In genomic region chr7:6146982-6147325, GRCm38 (mm10) we compare ENCODE assay signal across 14 mouse cellular contexts. TPM values are rescaled to one million over a fixed set of nuclear protein-coding genes. Genes with fewer than 3 reads are reported as not detected.
A peak's percentile ranks its signal among the peaks of the same experiment; 100 is the strongest.
DNase-seq lines count a peak whose midpoint lies in the region; ATAC-seq and TF ChIP-seq lines count a peak whose summit lies in the region.
"Had no signal": no experiment of that assay in that cellular context is flagged by ENCODE, and none has a peak within 500 bp of the region (broad histone marks: within the 10 kb centered on the region; RNA-seq: fewer than 3 reads in every experiment).

No protein-coding gene starts in this region.

- DNase-seq in heart, adult 8-10 months (ENCODE audit: low spot score), result no peak
- DNase-seq in lung, postnatal 0 days (ENCODE audit: low spot score), result no peak
- DNase-seq in lung, postnatal 14 days, result no peak
- no peak for DNase-seq in cerebellum, adult 9-11 months
- no peak for DNase-seq in midbrain, embryonic 14.5 days
- DNase-seq: thymus, adult 18-20 months had no signal

- H3K9ac ChIP-seq in heart, embryonic 11.5 days (ENCODE audit: low read depth, low read length), result no peak overlapping the region
- H3K9ac ChIP-seq in lung, postnatal 0 days (replicated peaks; ENCODE audit: low read depth), result no peak overlapping the region
- no peak overlapping the region for H3K9ac ChIP-seq in stomach, embryonic 15.5 days
- no peak overlapping the region for H3K9ac ChIP-seq in midbrain, embryonic 14.5 days (replicated peaks; ENCODE audit: low read length)

- ATAC-seq in heart, embryonic 11.5 days (replicated peaks; ENCODE audit: insufficient number of reproducible peaks, low FRiP score, low TSS enrichment), result 0 out of 2 replicates have a peak, but pooled peaks have one; percentile 43
- ATAC-seq in lung, postnatal 0 days, result no peak
- 0 out of 2 replicates have a peak, but pooled peaks have one; percentile 16 for ATAC-seq in erythroid progenitor cell, adult 5-6 weeks (replicated peaks; ENCODE audit: low FRiP score, poor library complexity, severe bottlenecking)
- peak; percentile 32; the same call in 1 of the 2 replicates for ATAC-seq in stomach, embryonic 15.5 days (ENCODE audit: insufficient read depth, low FRiP score, low read depth)
- ATAC-seq in midbrain, embryonic 14.5 days (ENCODE audit: low FRiP score, low TSS enrichment), result no peak
- ATAC-seq: activated CD4-positive, CD25-positive, alpha-beta regulatory T cell, adult 4 months; CD4-positive, CD25-positive, alpha-beta regulatory T cell, adult 4 months; forebrain, embryonic 16.5 days had no signal

- no peaks in the 10 kb centered on the region for H3K27me3 ChIP-seq in heart, embryonic 11.5 days (ENCODE audit: control insufficient read depth, insufficient read depth, low read length)
- H3K27me3 ChIP-seq in lung, postnatal 0 days (replicated peaks; ENCODE audit: insufficient read depth, low read length), result no peaks in the 10 kb centered on the region
- H3K27me3 ChIP-seq in stomach, embryonic 15.5 days (replicated peaks), result no peaks in the 10 kb centered on the region
- H3K27me3 ChIP-seq in midbrain, embryonic 14.5 days (ENCODE audit: control insufficient read depth, insufficient read depth, low read length), result no peaks in the 10 kb centered on the region

- no peak for TF ChIP-seq CTCF in lung, postnatal 0 days (IDR thresholded peaks at IDR 0.05)

- no peaks in the 10 kb centered on the region for H3K36me3 ChIP-seq in heart, embryonic 11.5 days (ENCODE audit: control insufficient read depth, insufficient read depth, low read length)
- H3K36me3 ChIP-seq in lung, postnatal 0 days (ENCODE audit: insufficient read depth, low read length), result no peaks in the 10 kb centered on the region
- H3K36me3 ChIP-seq in stomach, embryonic 15.5 days, result 0 out of 2 replicates have a peak, but pooled peaks cover under 1% of the 10 kb centered on the region
- H3K36me3 ChIP-seq in midbrain, embryonic 14.5 days (ENCODE audit: control insufficient read depth, insufficient read depth, low read length), result peaks cover 2% of the 10 kb centered on the region; the same call in 1 of the 2 replicates

- H3K4me2 ChIP-seq in heart, embryonic 11.5 days, result no peak overlapping the region
- no peak overlapping the region for H3K4me2 ChIP-seq in lung, postnatal 0 days (replicated peaks; ENCODE audit: low read depth, low read length)
- no peak overlapping the region for H3K4me2 ChIP-seq in stomach, embryonic 15.5 days
- H3K4me2 ChIP-seq in midbrain, embryonic 14.5 days (ENCODE audit: low read length), result no peak overlapping the region

- no peak overlapping the region; the same call in 1 of the 2 replicates for H3K27ac ChIP-seq in heart, embryonic 11.5 days (ENCODE audit: low read depth, low read length)
- peak overlapping the region; percentile 71 for H3K27ac ChIP-seq in lung, postnatal 0 days (ENCODE audit: low read length)
- peak overlapping the region; percentile 73 for H3K27ac ChIP-seq in stomach, embryonic 15.5 days
- H3K27ac ChIP-seq in midbrain, embryonic 14.5 days (replicated peaks; ENCODE audit: low read depth, low read length), result no peak overlapping the region

- no peak overlapping the region for H3K4me3 ChIP-seq in heart, embryonic 11.5 days (ENCODE audit: low read depth, low read length)
- H3K4me3 ChIP-seq in lung, postnatal 0 days (ENCODE audit: low read depth, low read length), result no peak overlapping the region
- H3K4me3 ChIP-seq in stomach, embryonic 15.5 days (replicated peaks), result no peak overlapping the region
- H3K4me3 ChIP-seq in midbrain, embryonic 14.5 days (replicated peaks; ENCODE audit: low read depth, low read length), result no peak overlapping the region

- no peak for TF ChIP-seq EP300 in lung, postnatal 0 days (IDR thresholded peaks at IDR 0.05)

- H3K4me1 ChIP-seq in heart, embryonic 11.5 days (ENCODE audit: control insufficient read depth, insufficient read depth, low read length), result peaks cover 56% of the 10 kb centered on the region
- H3K4me1 ChIP-seq in lung, postnatal 0 days (ENCODE audit: insufficient read depth, low read depth, low read length), result peaks cover 42% of the 10 kb centered on the region; the same call in 1 of the 2 replicates
- peaks cover 53% of the 10 kb centered on the region for H3K4me1 ChIP-seq in stomach, embryonic 15.5 days
- no peaks in the 10 kb centered on the region for H3K4me1 ChIP-seq in midbrain, embryonic 14.5 days (ENCODE audit: control insufficient read depth, insufficient read depth, low read length)

- no peaks in the 10 kb centered on the region for H3K9me3 ChIP-seq in heart, embryonic 11.5 days (replicated peaks; ENCODE audit: control insufficient read depth, low read length)
- no peaks in the 10 kb centered on the region for H3K9me3 ChIP-seq in lung, postnatal 0 days (ENCODE audit: low read length)
- H3K9me3 ChIP-seq in stomach, embryonic 15.5 days, result no peaks in the 10 kb centered on the region
- H3K9me3 ChIP-seq in midbrain, embryonic 14.5 days (ENCODE audit: control insufficient read depth, low read length), result no peaks in the 10 kb centered on the region

- WGBS in heart, embryonic 11.5 days (ENCODE audit: insufficient replicate concordance), result 55% methylated on average over 2 of the region's 2 CpGs
- WGBS in lung, postnatal 0 days, result 3% methylated on average over 2 of the region's 2 CpGs
- WGBS in stomach, embryonic 15.5 days, result 43% methylated on average over 2 of the region's 2 CpGs
- WGBS in midbrain, embryonic 14.5 days, result 79% methylated on average over 2 of the region's 2 CpGs

RNA-seq across cellular contexts. Expression of gene Zfp787, which starts 8.8 kb away (rescaled TPM):
- 9.0 and 13.3 TPM in 2 replicates for polyA plus RNA-seq in heart, embryonic 11.5 days (2014; fragmentation: Nextera tagmentation; extraction: Ambion mirVana)
- total RNA-seq in heart, adult 8-10 months (2022), result 10 to 100 TPM; 24.7 to 29.4 (median 28.0) TPM
- polyA plus RNA-seq in lung, postnatal 0 days (2015; fragmentation: Nextera tagmentation; extraction: Ambion mirVana), result 29.5 and 47.4 TPM in 2 replicates
- 16.8 and 18.4 TPM in 2 replicates for total RNA-seq in erythroid progenitor cell, adult 5-6 weeks (2015; ENCODE audit: low replicate concordance)
- total RNA-seq in erythroid progenitor cell, adult 5-6 weeks (2017; ENCODE audit: low replicate concordance), result 4.1 and 7.6 TPM in 2 replicates
- 26.0 and 28.1 TPM in 2 replicates for polyA plus RNA-seq in stomach, embryonic 15.5 days (2015; fragmentation: Nextera tagmentation; extraction: Ambion mirVana)
- 12.0 and 19.1 TPM in 2 replicates for polyA plus RNA-seq in midbrain, embryonic 14.5 days (2014; fragmentation: Nextera tagmentation; extraction: Ambion mirVana)

RNA-seq across cellular contexts. Expression of gene Zfp444, which starts 25.1 kb away (rescaled TPM):
- polyA plus RNA-seq in heart, embryonic 11.5 days (2014; fragmentation: Nextera tagmentation; extraction: Ambion mirVana), result 30.9 and 31.4 TPM in 2 replicates
- 10 to 100 TPM in 2 of 4 experiments, 1 to 10 TPM in 2; 7.0 to 10.3 (median 9.9) TPM for total RNA-seq in heart, adult 8-10 months (2022)
- 41.1 and 42.9 TPM in 2 replicates for polyA plus RNA-seq in lung, postnatal 0 days (2015; fragmentation: Nextera tagmentation; extraction: Ambion mirVana)
- 0.42 TPM in 1 of 2 replicates, not detected in the other for total RNA-seq in erythroid progenitor cell, adult 5-6 weeks (2015; ENCODE audit: low replicate concordance)
- total RNA-seq in erythroid progenitor cell, adult 5-6 weeks (2017; ENCODE audit: low replicate concordance), result 4.2 and 11.6 TPM in 2 replicates
- polyA plus RNA-seq in stomach, embryonic 15.5 days (2015; fragmentation: Nextera tagmentation; extraction: Ambion mirVana), result 46.8 and 49.6 TPM in 2 replicates
- polyA plus RNA-seq in midbrain, embryonic 14.5 days (2014; fragmentation: Nextera tagmentation; extraction: Ambion mirVana), result 82.8 and 94.7 TPM in 2 replicates

RNA-seq across cellular contexts. Expression of gene Galp, which starts 49.9 kb away (rescaled TPM):
- polyA plus RNA-seq in heart, embryonic 11.5 days (2014; fragmentation: Nextera tagmentation; extraction: Ambion mirVana), result not detected in 2 replicates
- total RNA-seq in heart, adult 8-10 months (2022), result not detected
- not detected in 2 replicates for polyA plus RNA-seq in lung, postnatal 0 days (2015; fragmentation: Nextera tagmentation; extraction: Ambion mirVana)
- not detected in 2 replicates for total RNA-seq in erythroid progenitor cell, adult 5-6 weeks (2015; ENCODE audit: low replicate concordance)
- total RNA-seq in erythroid progenitor cell, adult 5-6 weeks (2017; ENCODE audit: low replicate concordance), result not detected in 2 replicates
- not detected in 2 replicates for polyA plus RNA-seq in stomach, embryonic 15.5 days (2015; fragmentation: Nextera tagmentation; extraction: Ambion mirVana)
- polyA plus RNA-seq in midbrain, embryonic 14.5 days (2014; fragmentation: Nextera tagmentation; extraction: Ambion mirVana), result not detected in 2 replicates
- polyA plus RNA-seq: activated CD4-positive, CD25-positive, alpha-beta regulatory T cell, adult 4 months; CD4-positive, CD25-positive, alpha-beta regulatory T cell, adult 4 months; cortical plate, adult 2 months; forebrain, embryonic 16.5 days; intestine, embryonic 14.5 days had no signal

Comparison
In these comparisons a context has a peak if more than half of its experiments do, and no peak if none do; other contexts are left out.
1. ATAC-seq: peak in heart, embryonic 11.5 days (single experiment), erythroid progenitor cell, adult 5-6 weeks (single experiment) and stomach, embryonic 15.5 days (single experiment); none in lung, postnatal 0 days (single experiment) and midbrain, embryonic 14.5 days (single experiment).
2. H3K27ac ChIP-seq: peak in lung, postnatal 0 days (single experiment) and stomach, embryonic 15.5 days (single experiment); none in heart, embryonic 11.5 days (single experiment) and midbrain, embryonic 14.5 days (single experiment).